Mouse (Mus musculus) olfactory bulb, adult 2 months (tissue): ENCODE results near the gene Hmx3.

Source experiments
- CTCF ChIP-seq: fragments of 200-500 bp; IDR thresholded peaks from 2 replicates; pipeline ENCODE4 v1.5.1; 2012; ENCODE audit warnings: low read depth, mild to moderate bottlenecking, low read length, moderate library complexity; ENCODE audit not compliant: insufficient read depth
- POLR2A ChIP-seq: fragments of 200-500 bp; IDR thresholded peaks from 2 replicates; pipeline ENCODE4 v1.6.1; 2012; ENCODE audit warnings: mild to moderate bottlenecking, low read depth, low read length, moderate library complexity; ENCODE audit not compliant: insufficient read depth

GRCm38 (mm10) chr7:131542872-131543622 is 380 bp downstream of the Hmx3 start:
- TF ChIP-seq POLR2A (no peak), CTCF (no peak)
